Mouse (Mus musculus): ENCODE measurements around the gene Cited2.

The Cited2 gene

DNA sequence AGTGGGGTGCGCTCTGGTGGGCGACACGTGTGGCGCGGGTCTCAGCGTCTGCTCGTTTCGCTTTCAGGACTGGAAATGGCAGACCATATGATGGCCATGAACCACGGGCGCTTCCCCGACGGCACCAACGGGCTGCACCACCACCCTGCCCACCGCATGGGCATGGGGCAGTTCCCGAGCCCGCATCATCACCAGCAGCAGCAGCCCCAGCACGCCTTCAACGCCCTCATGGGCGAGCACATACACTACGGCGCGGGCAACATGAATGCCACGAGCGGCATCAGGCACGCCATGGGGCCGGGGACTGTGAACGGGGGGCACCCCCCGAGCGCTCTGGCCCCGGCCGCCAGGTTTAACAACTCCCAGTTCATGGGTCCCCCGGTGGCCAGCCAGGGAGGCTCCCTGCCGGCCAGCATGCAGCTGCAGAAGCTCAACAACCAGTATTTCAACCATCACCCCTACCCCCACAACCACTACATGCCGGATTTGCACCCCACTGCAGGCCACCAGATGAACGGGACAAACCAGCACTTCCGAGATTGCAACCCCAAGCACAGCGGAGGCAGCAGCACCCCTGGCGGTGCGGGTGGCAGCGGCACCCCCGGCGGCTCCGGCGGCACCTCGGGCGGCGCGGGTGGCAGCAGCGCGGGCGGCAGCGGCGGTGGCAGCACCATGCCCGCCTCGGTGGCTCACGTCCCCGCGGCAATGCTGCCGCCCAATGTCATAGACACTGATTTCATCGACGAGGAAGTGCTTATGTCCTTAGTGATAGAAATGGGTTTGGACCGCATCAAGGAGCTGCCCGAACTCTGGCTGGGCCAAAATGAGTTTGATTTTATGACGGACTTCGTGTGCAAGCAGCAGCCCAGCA, 1.1 kb downstream of the Cited2 start:
- DNase-seq (ENCODE audit: low read depth, low spot score) = peak; percentile 40

DNA sequence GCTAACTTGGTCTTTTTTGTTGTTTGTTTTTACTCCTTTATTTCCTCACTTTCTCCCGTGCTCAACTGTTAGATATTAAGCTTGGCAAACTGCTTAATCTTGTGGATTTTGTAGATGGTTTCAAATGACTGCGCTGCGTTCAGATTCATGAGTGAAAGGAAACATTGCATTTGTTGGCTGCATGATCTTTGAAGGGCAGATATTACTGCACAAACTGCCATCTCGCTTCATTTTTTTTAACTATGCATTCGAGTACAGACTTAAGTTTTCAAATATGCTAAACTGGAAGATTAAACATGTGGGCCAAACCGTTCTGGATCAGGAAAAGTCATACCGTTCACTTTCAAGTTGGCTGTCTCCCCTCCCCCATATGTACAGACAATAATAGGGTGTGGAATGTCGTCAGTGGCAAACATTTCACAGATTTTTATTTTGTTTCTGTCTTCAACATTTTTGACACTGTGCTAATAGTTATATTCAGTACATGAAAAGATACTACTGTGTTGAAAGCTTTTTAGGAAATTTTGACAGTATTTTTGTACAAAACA, 2.1 kb downstream of the Cited2 start:
- DNase-seq (ENCODE audit: low read depth, low spot score) = peak; percentile 26

GRCm38 (mm10) chr10:17725644-17726372, 2.8 kb downstream of the Cited2 start:
- peak; percentile 57 for DNase-seq (ENCODE audit: low read depth, low spot score)

DNA sequence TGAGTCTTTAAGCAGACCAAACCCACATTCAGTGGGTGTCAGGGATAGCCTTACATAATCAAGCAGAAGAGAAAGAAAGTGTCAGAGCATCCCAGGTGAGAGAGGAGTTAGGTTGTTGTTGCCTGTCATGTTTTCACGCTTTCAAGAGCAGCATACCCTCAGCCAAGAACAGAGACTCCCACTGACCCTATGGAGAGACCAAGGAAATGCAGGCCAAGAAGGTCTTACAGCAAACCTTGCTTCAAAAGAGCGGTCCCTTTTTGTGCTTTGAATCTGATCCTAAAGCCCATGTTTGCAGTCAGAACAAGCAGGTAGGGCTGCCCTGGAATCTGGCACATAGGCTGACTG, 3.3 kb downstream of the Cited2 start:
- no peak for DNase-seq (ENCODE audit: low read depth, low spot score)

- DNase-seq (ENCODE audit: low read depth, low spot score) = peak; percentile 39
These were observed 4.3 kb downstream of the Cited2 start for GRCm38 (mm10) chr10:17727161-17727925.

DNA sequence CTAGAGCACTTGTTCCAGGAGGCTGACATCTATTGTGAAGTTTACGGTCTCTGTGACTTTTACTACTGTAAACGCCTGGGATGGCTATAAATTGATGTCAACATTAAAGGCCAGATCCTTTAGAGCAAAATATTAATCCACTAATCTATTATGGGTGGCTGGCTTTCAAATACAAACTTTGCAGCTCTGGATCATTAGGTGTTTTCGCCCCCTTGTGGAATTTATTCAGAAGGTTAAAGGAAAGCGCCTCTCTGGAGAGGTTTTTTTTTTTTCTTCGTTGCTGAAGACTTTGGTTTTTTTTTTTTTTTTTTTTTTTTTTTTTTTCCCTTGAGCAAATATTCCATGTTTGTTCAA, 4.9 kb downstream of the Cited2 start:
- DNase-seq (ENCODE audit: low read depth, low spot score) = peak; percentile 32

GRCm38 (mm10) chr10:17728711-17729110, 5.7 kb downstream of the Cited2 start:
- DNase-seq (ENCODE audit: low read depth, low spot score) = no peak

DNA sequence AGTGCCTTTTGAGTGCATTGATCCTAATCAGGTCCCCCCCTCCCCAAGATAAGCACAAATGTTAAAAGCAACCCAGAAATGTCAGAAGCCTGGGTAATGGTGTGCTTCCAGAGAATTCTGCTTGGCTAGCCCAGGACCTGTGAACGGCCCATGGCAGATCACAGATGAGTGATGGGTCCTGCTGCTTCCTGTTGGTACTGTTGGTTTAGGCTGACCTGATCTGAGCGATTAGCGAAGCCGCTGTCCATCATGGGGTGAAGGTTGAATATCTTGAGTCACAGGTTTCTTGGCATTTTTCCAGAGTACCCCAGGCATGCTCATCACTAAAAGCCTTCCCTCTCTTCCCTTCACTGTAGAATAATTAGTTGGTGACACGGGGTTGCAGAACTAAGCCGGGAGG, 6.5 kb downstream of the Cited2 start:
- no peak for DNase-seq (ENCODE audit: low read depth, low spot score)

GRCm38 (mm10) chr10:17733057-17733456, 10.0 kb downstream of the Cited2 start:
- peak; percentile 65 for DNase-seq (ENCODE audit: low read depth, low spot score)

DNA sequence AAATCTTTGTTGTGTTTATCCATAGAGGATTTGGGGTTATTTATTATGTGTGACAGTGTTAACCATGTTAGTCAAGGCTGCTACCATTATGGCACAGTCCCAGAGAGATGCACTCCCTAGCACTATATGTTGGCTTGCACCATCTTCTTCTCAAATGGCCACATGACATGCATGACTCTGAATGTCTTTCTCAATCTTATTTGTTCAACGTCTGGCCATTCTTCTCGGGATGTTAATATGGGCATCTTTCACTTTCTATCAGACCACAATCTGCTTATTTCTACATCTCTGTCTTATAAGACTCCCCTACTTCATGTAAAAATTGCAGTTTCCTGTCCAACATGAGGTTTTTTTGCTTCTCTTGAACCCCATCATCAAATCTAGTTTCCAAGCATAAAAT, 19.6 kb downstream of the Cited2 start:
- DNase-seq (ENCODE audit: low read depth, low spot score) = no peak

DNA sequence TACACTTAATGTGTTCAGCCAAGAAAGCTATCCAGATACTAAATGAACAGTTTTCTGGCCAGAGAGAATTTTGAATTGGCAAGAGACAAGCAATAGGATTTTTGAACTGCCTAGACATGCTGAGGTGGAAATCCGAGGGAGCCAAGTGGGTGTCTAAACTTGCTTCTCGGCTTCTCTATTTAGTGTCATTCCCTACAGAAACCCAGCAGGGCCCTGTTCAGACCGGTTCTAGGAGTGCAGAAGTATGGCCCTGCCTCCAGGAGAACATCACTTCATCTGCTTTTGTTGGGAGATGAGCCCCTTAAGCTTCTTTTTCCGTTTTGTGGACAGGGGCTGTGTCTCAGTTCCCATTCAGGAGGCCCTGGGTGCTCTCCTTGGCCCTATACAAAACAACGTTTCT, 29.5 kb downstream of the Cited2 start:
- DNase-seq (ENCODE audit: low read depth, low spot score) = no peak

- no peak for DNase-seq (ENCODE audit: low read depth, low spot score)
These were observed 36.8 kb downstream of the Cited2 start for GRCm38 (mm10) chr10:17759772-17760171.

- no peak for DNase-seq (ENCODE audit: low read depth, low spot score)
These were observed 38.0 kb downstream of the Cited2 start for GRCm38 (mm10) chr10:17760750-17761613.

DNA sequence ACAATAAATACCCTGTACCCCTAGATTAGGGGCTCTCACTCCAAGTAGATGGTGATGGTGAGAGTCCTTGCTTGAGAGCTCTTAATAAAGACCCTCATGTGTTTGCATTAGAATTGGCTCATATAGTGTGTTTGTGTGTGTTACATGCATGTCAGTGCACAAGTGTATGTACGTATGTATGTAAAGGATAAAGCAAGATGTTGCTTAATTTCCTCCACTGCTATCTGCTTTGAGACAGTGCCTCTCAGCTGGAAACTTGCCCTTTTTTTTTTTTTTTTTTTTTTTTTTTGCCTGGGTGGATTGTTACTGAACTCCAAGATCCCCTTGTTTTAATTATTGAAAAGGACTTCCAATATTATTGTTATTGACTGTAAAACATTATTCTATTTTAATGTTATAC, 38.6 kb downstream of the Cited2 start:
- no peak for DNase-seq (ENCODE audit: low read depth, low spot score)

DNA sequence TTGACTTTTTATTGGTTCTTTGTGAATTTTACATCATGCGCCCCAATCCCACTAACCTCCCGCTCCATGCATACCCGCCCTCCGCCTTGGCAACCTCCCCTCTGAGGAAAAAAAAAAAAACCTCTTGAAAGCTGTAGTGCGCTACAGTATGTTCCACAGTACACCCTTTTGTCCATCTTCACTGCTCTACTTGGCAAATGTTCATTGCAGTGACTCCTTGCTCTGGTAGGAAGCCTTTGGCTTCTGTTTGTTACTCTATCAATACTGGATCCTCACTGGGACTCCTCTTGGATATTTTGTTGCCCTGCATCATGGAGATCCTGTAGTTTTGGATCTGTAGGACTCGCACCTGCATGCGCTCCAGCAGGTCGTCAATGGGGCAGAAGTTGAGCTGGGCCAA, 39.9 kb downstream of the Cited2 start:
- no peak for DNase-seq (ENCODE audit: low read depth, low spot score)

GRCm38 (mm10) chr10:17769856-17770255, 46.8 kb downstream of the Cited2 start:
- DNase-seq (ENCODE audit: low read depth, low spot score) = no peak

GRCm38 (mm10) chr10:17772364-17772763, 49.3 kb downstream of the Cited2 start:
- no peak for DNase-seq (ENCODE audit: low read depth, low spot score)

DNA sequence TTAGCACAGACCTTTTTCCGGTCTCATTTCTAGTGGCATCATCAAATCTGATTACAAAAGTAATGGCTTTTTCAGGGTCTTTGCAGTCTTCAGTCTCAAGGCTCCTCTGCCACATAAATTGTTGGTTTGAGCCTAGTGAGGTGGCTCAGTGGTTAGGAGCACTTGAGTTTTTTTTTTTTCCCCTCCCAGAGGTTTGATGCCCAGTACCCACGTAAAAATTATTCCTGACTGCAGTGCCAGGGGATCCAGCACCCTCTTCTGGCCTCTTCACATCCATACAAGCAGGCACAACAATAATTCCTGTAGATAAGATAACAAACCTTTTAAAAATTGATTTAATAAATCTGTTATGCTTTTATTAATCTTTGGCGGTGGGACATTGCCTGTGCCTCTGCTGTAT, 51.3 kb downstream of the Cited2 start:
- DNase-seq (ENCODE audit: low read depth, low spot score) = no peak

DNA sequence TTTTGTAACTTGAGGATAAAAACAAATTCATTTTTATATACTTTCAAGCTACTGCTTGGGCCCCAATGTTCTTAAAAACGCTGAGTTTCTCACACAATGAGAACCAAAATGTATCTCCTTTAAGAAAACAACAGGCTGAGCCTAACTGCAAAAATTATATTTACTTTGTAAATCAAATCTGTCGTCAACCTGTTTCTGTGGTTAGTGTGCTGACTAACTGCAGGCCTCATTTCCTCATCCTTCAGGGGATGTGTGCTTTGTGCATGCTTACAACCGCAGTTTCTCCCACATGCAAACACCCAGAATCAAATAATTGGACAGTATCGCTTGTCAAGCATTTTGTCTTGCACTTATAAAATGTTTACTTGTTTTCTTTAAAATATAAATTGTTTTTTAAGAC, 52.1 kb downstream of the Cited2 start:
- no peak for DNase-seq (ENCODE audit: low read depth, low spot score)
